Mouse (Mus musculus): ENCODE measurements around the gene Cdh11.

Gene Cdh11

GRCm38 (mm10) chr8:102785592-102786416, at the start of gene Cdh11:
Cdh11 (minus strand) TSS chr8:102785642.
- no peak for DNase-seq (ENCODE audit: low spot score)

GRCm38 (mm10) chr8:102813959-102814358, 28.5 kb upstream of the Cdh11 start:
- no peak for DNase-seq (ENCODE audit: low spot score)

GRCm38 (mm10) chr8:102790303-102790702, 4.9 kb upstream of the Cdh11 start:
- no peak for DNase-seq (ENCODE audit: low spot score)

GRCm38 (mm10) chr8:102786467-102787360, 1.3 kb upstream of the Cdh11 start:
- no peak for DNase-seq (ENCODE audit: low spot score)

- no peak for DNase-seq (ENCODE audit: low spot score)
Measured at GRCm38 (mm10) chr8:102784835-102785455, 497 bp downstream of the Cdh11 start.

- DNase-seq (ENCODE audit: low spot score), result no peak
Measured at GRCm38 (mm10) chr8:102783821-102784591, 1.4 kb downstream of the Cdh11 start.

- DNase-seq (ENCODE audit: low spot score), result no peak
Measured at GRCm38 (mm10) chr8:102782707-102783489, 2.5 kb downstream of the Cdh11 start.

- DNase-seq (ENCODE audit: low spot score), result peak; percentile 77
Measured at GRCm38 (mm10) chr8:102780899-102781298, 4.5 kb downstream of the Cdh11 start.

- no peak for DNase-seq (ENCODE audit: low spot score)
Measured at GRCm38 (mm10) chr8:102774594-102774993, 10.8 kb downstream of the Cdh11 start.

GRCm38 (mm10) chr8:102771456-102771855, 14.0 kb downstream of the Cdh11 start:
- DNase-seq (ENCODE audit: low spot score), result no peak

- no peak for DNase-seq (ENCODE audit: low spot score)
Measured at GRCm38 (mm10) chr8:102753839-102754238, 31.6 kb downstream of the Cdh11 start.

- DNase-seq (ENCODE audit: low spot score), result no peak
Measured at GRCm38 (mm10) chr8:102742940-102743339, 42.5 kb downstream of the Cdh11 start.

- no peak for DNase-seq (ENCODE audit: low spot score)
Measured at GRCm38 (mm10) chr8:102742008-102742591, 43.3 kb downstream of the Cdh11 start.

GRCm38 (mm10) chr8:102740963-102741362, 44.5 kb downstream of the Cdh11 start:
- no peak for DNase-seq (ENCODE audit: low spot score)

- no peak for DNase-seq (ENCODE audit: low spot score)
Measured at GRCm38 (mm10) chr8:102738961-102739487, 46.4 kb downstream of the Cdh11 start.

GRCm38 (mm10) chr8:102738395-102738794, 47.0 kb downstream of the Cdh11 start:
- no peak for DNase-seq (ENCODE audit: low spot score)

- DNase-seq (ENCODE audit: low spot score), result no peak
Measured at GRCm38 (mm10) chr8:102734419-102734818, 51.0 kb downstream of the Cdh11 start.

- DNase-seq (ENCODE audit: low spot score), result no peak
Measured at GRCm38 (mm10) chr8:102726206-102726935, 59.1 kb downstream of the Cdh11 start.

GRCm38 (mm10) chr8:102725496-102725895, 59.9 kb downstream of the Cdh11 start:
- DNase-seq (ENCODE audit: low spot score), result peak; percentile 37
